Mouse (Mus musculus): ENCODE measurements at regions not wholly inside any gene's neighbourhood (a gene's known extent, or its start where the extent isn't known, plus 50 kb on each side); places are given as distances from the start of the nearest gene placed in this dataset.

DNA sequence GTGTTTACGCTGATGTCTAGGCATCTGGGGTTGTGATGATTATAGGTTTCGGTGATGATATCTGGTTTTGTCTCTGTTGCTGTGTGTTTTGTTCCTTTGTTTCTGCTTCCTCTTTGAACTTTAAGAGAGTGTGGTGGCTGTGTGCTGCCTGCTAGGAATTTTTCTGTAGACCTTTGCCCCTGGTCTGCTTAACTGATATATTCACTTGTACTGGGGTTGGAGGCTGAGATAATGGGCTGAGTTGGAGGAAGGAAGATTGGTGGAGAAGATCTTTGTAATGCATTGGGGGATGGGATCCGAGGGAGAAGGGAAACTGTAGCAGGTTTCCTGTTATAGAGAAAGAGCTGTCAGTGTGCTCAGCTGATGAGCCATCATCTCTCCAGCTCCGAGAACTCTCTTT, 55.8 kb downstream of the Mid1ip1 start:
- Histone ChIP-seq H3K9ac (ENCODE audit: low read length) (no peak overlapping the region), H3K36me3 (ENCODE audit: control insufficient read depth, insufficient read depth) (no peaks in the 10 kb centered on the region), H3K4me3 (ENCODE audit: low read length) (no peak overlapping the region), H3K27ac (ENCODE audit: low read length) (no peak overlapping the region), H3K4me1 (ENCODE audit: control insufficient read depth, insufficient read depth, low read length) (no peaks in the 10 kb centered on the region), H3K4me2 (ENCODE audit: low read depth, low read length) (no peak overlapping the region), H3K27me3 (ENCODE audit: control insufficient read depth, insufficient read depth, low read length) (no peaks in the 10 kb centered on the region; the same call in 1 of the 2 replicates), H3K9me3 (replicated peaks; ENCODE audit: control insufficient read depth, low read length) (no peaks in the 10 kb centered on the region)
- 56% methylated on average over 4 of the region's 4 CpGs for WGBS
- ATAC-seq (replicated peaks; ENCODE audit: extremely low read depth, insufficient read depth, low FRiP score): no peak

DNA sequence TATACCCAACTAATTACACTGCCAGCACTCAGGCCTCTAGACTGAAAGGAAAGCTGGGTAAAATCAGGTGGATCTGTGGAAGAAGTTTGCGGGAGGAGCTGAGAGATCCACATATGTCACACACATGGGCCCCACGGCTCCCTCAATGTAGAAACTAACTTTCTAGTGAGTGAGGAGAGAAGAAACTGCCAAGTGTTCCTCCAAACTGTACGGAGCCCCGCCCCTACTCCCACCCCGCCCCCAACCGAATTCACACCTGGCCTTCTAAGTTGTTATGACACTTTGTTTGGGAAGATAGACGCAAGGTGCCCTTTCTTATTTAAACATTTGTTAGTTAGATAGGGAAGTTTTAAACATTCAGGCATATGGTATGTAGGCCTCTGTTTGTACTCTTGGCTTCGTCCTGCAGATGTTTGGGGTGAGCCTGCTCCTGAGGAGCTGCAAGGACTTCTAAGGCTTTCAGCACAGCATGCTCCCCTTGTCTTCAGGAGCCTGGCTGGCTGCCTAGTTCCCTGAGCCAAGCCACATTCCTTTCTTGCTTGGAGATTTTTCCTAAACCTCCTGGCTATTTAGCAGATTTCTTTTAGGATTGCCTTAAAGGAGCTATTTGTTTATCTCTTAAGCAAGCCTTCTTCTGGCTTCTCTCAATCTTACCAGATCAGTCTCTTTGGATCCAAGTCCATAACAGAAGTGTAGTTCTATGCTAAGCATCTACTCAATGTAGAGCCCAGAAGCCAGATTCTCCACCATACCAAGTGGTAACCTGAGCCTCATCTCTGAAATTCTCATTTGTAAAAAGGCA, 61.1 kb downstream of the Mid1ip1 start:
- Histone ChIP-seq H3K27ac (ENCODE audit: low read length) (no peak overlapping the region), H3K4me1 (ENCODE audit: control insufficient read depth, insufficient read depth, low read length) (0 out of 2 replicates have a peak, but pooled peaks cover 2% of the 10 kb centered on the region), H3K4me2 (ENCODE audit: low read depth, low read length) (no peak overlapping the region), H3K27me3 (ENCODE audit: control insufficient read depth, insufficient read depth, low read length) (no peaks in the 10 kb centered on the region; the same call in 1 of the 2 replicates), H3K9ac (ENCODE audit: low read length) (no peak overlapping the region), H3K4me3 (ENCODE audit: low read length) (no peak overlapping the region), H3K9me3 (replicated peaks; ENCODE audit: control insufficient read depth, low read length) (no peaks in the 10 kb centered on the region), H3K36me3 (ENCODE audit: control insufficient read depth, insufficient read depth) (no peaks in the 10 kb centered on the region)
- no peak for ATAC-seq (replicated peaks; ENCODE audit: extremely low read depth, insufficient read depth, low FRiP score)
- WGBS: 42% methylated on average over 8 of the region's 8 CpGs

DNA sequence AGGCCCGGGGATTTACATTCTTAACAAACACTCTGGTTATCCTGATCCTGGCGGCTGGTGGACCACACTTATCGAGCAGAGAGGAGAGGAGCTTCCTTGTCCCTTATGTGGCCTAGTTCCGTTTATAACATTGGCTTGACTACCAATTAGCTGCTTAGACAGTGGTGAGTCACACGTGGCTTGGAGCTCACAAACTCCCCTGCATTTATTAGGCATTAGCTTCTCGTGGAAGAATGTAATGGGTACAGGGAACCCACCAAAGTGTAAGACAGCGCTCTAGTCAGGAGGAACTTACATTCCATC, 61.7 kb downstream of the Mid1ip1 start:
- H3K4me1 ChIP-seq (ENCODE audit: control insufficient read depth, insufficient read depth, low read length): 0 out of 2 replicates have a peak, but pooled peaks cover 2% of the 10 kb centered on the region
- H3K4me2 ChIP-seq (ENCODE audit: low read depth, low read length): no peak overlapping the region
- no peak for ATAC-seq (replicated peaks; ENCODE audit: extremely low read depth, insufficient read depth, low FRiP score)
- no peak overlapping the region for H3K27ac ChIP-seq (ENCODE audit: low read length)
- WGBS: 38% methylated on average over 7 of the region's 7 CpGs
- no peaks in the 10 kb centered on the region for H3K9me3 ChIP-seq (replicated peaks; ENCODE audit: control insufficient read depth, low read length)
- no peaks in the 10 kb centered on the region for H3K36me3 ChIP-seq (ENCODE audit: control insufficient read depth, insufficient read depth)
- no peak overlapping the region for H3K9ac ChIP-seq (ENCODE audit: low read length)
- no peaks in the 10 kb centered on the region; the same call in 1 of the 2 replicates for H3K27me3 ChIP-seq (ENCODE audit: control insufficient read depth, insufficient read depth, low read length)
- H3K4me3 ChIP-seq (ENCODE audit: low read length): no peak overlapping the region

DNA sequence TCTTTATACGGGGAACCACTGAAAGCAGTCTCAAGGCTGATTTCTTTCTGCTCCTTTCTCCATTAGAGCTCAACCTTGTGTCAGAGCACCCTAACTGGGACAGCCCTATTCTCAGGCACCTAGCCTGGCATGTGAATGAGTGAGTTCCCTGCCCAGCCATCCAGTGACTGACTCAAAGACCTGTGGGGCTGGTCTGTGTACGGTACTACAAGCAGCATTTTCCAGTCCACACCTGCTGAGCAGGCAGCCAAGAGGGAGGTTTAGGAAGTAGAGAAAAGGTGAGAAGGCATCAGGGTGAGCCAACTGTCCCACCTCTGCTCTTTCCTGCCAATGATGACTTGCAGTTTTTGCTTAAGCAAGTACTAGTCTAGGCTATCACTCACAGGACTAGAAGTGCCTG, 63.2 kb downstream of the Mid1ip1 start:
- WGBS: 75% methylated on average over 2 of the region's 2 CpGs

DNA sequence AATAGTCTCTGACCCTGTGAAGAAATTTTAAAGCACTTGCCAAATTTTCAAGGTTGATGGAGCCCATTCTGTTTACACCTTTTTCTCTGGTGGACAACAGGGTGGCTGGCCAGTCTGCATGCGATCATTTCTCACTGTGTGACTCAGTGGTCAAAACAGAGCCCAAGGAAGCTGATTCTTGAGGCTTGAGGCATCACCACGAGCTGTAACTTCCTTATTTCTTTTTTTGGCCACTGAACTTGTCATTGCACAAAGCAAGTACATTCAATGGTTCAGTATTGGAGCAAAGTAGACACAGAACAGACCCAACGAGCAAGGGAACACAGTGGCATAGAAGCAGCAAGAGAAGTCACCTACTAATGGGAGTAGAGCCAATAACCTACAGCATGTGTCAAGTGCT, 71.5 kb downstream of the Mid1ip1 start:
- Histone ChIP-seq H3K9me3 (replicated peaks; ENCODE audit: control insufficient read depth, low read length) (peaks cover 2% of the 10 kb centered on the region; the same call in 1 of the 2 replicates), H3K36me3 (ENCODE audit: control insufficient read depth, insufficient read depth) (no peaks in the 10 kb centered on the region), H3K9ac (ENCODE audit: low read length) (no peak overlapping the region), H3K4me1 (ENCODE audit: control insufficient read depth, insufficient read depth, low read length) (no peaks in the 10 kb centered on the region), H3K4me3 (ENCODE audit: low read length) (no peak overlapping the region), H3K27me3 (ENCODE audit: control insufficient read depth, insufficient read depth, low read length) (no peaks in the 10 kb centered on the region; the same call in 1 of the 2 replicates), H3K4me2 (ENCODE audit: low read depth, low read length) (no peak overlapping the region), H3K27ac (ENCODE audit: low read length) (no peak overlapping the region)
- 67% methylated on average over 3 of the region's 3 CpGs for WGBS
- no peak for ATAC-seq (replicated peaks; ENCODE audit: extremely low read depth, insufficient read depth, low FRiP score)

More for the DNA sequence above, 63.2 kb downstream of the Mid1ip1 start:
- Histone ChIP-seq H3K27me3 (ENCODE audit: control insufficient read depth, insufficient read depth, low read length) (no peaks in the 10 kb centered on the region; the same call in 1 of the 2 replicates), H3K9ac (ENCODE audit: low read length) (no peak overlapping the region), H3K4me3 (ENCODE audit: low read length) (no peak overlapping the region), H3K36me3 (ENCODE audit: control insufficient read depth, insufficient read depth) (no peaks in the 10 kb centered on the region), H3K4me2 (ENCODE audit: low read depth, low read length) (no peak overlapping the region), H3K4me1 (ENCODE audit: control insufficient read depth, insufficient read depth, low read length) (0 out of 2 replicates have a peak, but pooled peaks cover 2% of the 10 kb centered on the region), H3K9me3 (replicated peaks; ENCODE audit: control insufficient read depth, low read length) (no peaks in the 10 kb centered on the region), H3K27ac (ENCODE audit: low read length) (no peak overlapping the region)
- ATAC-seq (replicated peaks; ENCODE audit: extremely low read depth, insufficient read depth, low FRiP score): no peak

DNA sequence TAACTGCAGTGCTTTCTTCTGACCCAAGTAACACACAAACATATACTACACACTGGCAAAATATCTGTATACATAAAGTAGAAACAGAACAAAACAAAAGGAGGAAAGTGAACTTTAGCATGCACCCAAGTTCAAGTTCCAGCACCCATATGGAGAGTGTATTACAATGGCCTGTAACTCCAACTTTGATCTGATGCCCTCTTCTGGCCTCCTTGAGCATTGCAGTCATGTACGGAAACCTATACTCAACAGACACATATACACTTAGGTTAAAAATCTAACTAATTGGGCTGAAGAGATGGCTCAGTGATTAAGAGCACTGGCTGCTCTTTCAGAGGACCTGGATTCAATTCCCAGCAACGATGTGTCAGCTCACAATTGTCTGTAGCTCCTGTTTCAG, 72.2 kb downstream of the Mid1ip1 start:
- 76% methylated on average over 2 of the region's 2 CpGs for WGBS
- H3K4me1 ChIP-seq (ENCODE audit: control insufficient read depth, insufficient read depth, low read length): no peaks in the 10 kb centered on the region
- H3K4me3 ChIP-seq (ENCODE audit: low read length): no peak overlapping the region
- H3K9ac ChIP-seq (ENCODE audit: low read length): no peak overlapping the region
- H3K4me2 ChIP-seq (ENCODE audit: low read depth, low read length): no peak overlapping the region
- peaks cover 2% of the 10 kb centered on the region; the same call in 1 of the 2 replicates for H3K9me3 ChIP-seq (replicated peaks; ENCODE audit: control insufficient read depth, low read length)
- H3K36me3 ChIP-seq (ENCODE audit: control insufficient read depth, insufficient read depth): no peaks in the 10 kb centered on the region
- no peak overlapping the region for H3K27ac ChIP-seq (ENCODE audit: low read length)
- ATAC-seq (replicated peaks; ENCODE audit: extremely low read depth, insufficient read depth, low FRiP score): no peak
- H3K27me3 ChIP-seq (ENCODE audit: control insufficient read depth, insufficient read depth, low read length): no peaks in the 10 kb centered on the region

DNA sequence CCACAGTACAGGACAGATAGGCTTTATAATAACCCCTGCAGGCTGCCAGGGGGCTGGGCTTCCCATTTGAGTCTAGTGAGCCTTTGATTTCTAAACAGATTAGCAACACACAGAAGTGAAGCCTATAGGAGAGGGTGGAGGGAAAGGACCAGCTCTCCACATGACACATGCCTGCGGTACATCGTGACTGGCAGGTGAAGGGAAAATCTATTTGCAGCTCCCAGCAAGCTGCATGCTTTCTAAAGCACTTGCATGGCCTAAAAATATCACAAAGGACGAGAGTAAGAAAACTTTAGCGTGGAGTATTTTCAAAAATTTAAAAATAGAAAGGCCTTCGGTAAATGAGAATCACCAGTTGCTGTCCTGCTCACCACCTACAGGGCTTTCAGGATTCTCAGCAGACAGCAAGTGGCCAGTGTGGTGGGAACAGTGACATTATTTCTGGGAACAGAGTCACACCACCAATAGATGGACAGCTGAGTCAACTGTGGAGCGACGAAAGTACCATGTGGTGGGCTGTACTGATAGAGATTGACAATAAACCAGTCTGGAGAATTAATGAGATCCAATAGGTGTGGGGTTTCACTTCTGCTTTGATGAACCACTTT, 105.6 kb downstream of the Mid1ip1 start:
- no peaks in the 10 kb centered on the region for H3K4me1 ChIP-seq (ENCODE audit: control insufficient read depth, insufficient read depth, low read length)
- peak; percentile 63 for ATAC-seq (replicated peaks; ENCODE audit: extremely low read depth, insufficient read depth, low FRiP score)
- H3K9me3 ChIP-seq (replicated peaks; ENCODE audit: control insufficient read depth, low read length): no peaks in the 10 kb centered on the region
- no peaks in the 10 kb centered on the region for H3K27me3 ChIP-seq (ENCODE audit: control insufficient read depth, insufficient read depth, low read length)
- peak overlapping the region; percentile 81 for H3K27ac ChIP-seq (ENCODE audit: low read length)
- WGBS: 41% methylated on average over 7 of the region's 7 CpGs
- H3K4me3 ChIP-seq (ENCODE audit: low read length): no peak overlapping the region
- peak overlapping the region; percentile 14 for H3K4me2 ChIP-seq (ENCODE audit: low read depth, low read length)
- H3K36me3 ChIP-seq (ENCODE audit: control insufficient read depth, insufficient read depth): no peaks in the 10 kb centered on the region
- H3K9ac ChIP-seq (ENCODE audit: low read length): no peak overlapping the region

DNA sequence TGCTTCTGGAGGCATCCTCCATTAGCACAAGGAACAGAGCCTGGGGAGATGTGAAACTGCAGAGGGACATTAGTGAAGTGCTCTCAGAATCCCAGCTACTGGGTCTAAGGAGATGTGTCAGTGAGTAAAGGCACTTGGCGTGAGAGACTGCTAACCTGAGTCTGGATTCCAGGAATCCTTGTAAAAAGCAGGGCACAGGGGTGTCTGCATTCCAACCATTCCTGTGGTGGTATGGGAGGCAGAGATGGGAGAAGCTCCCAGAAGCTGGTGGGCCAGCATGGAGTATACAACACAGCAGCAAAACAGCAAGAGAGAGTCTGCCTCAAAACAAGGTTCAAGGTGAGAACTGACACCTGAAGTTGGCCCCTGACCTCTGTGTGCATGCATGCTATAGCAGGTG, 118.9 kb downstream of the Mid1ip1 start:
- Histone ChIP-seq H3K4me2 (ENCODE audit: low read depth, low read length) (no peak overlapping the region), H3K9me3 (replicated peaks; ENCODE audit: control insufficient read depth, low read length) (no peaks in the 10 kb centered on the region), H3K4me1 (ENCODE audit: control insufficient read depth, insufficient read depth, low read length) (no peaks in the 10 kb centered on the region), H3K36me3 (ENCODE audit: control insufficient read depth, insufficient read depth) (no peaks in the 10 kb centered on the region), H3K9ac (ENCODE audit: low read length) (no peak overlapping the region), H3K4me3 (ENCODE audit: low read length) (no peak overlapping the region), H3K27me3 (ENCODE audit: control insufficient read depth, insufficient read depth, low read length) (no peaks in the 10 kb centered on the region), H3K27ac (ENCODE audit: low read length) (no peak overlapping the region)
- no peak for ATAC-seq (replicated peaks; ENCODE audit: extremely low read depth, insufficient read depth, low FRiP score)
- WGBS: 44% methylated on average over 1 of the region's 1 CpGs

DNA sequence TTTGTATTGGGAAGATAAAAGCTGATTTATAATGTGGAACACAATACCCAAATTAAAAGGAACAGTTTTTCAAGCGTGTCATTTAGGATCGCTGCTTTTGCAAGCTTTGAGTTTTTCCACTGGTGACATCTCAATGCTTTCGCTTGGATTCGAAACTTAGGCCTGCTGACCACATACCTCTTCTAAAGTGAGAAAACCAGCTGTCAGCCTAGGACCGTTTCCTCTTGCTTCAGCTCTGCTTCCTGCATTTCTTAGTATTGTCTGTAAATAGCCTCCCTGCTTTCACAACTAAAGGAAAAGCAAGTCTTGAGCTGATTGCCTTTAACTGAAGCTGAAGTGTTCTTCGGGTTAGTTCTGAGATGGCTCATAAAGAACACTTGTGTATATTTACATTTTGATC, 142.3 kb downstream of the Mid1ip1 start:
- H3K27me3 ChIP-seq (ENCODE audit: control insufficient read depth, insufficient read depth, low read length): no peaks in the 10 kb centered on the region
- H3K9ac ChIP-seq (ENCODE audit: low read length): no peak overlapping the region
- no peaks in the 10 kb centered on the region for H3K4me1 ChIP-seq (ENCODE audit: control insufficient read depth, insufficient read depth, low read length)
- H3K36me3 ChIP-seq (ENCODE audit: control insufficient read depth, insufficient read depth): no peaks in the 10 kb centered on the region
- 53% methylated on average over 6 of the region's 6 CpGs for whole genome bisulfite sequencing
- no peak overlapping the region for H3K4me2 ChIP-seq (ENCODE audit: low read depth, low read length)
- H3K27ac ChIP-seq (ENCODE audit: low read length): peak overlapping the region; percentile 39; the same call in 1 of the 2 replicates
- ATAC-seq (replicated peaks; ENCODE audit: extremely low read depth, insufficient read depth, low FRiP score): no peak
- H3K9me3 ChIP-seq (replicated peaks; ENCODE audit: control insufficient read depth, low read length): no peaks in the 10 kb centered on the region
- no peak overlapping the region for H3K4me3 ChIP-seq (ENCODE audit: low read length)
